Mouse (Mus musculus): ENCODE data around the gene Gstt4. TPM values are rescaled to one million over a fixed set of nuclear protein-coding genes. Genes with fewer than 3 reads are reported as not detected.

The Gstt4 gene
- polyA plus RNA-seq, 1 experiment from 2014 or later = not detected

GRCm38 (mm10) chr10:75834250-75834649, 11.9 kb upstream of the Gstt4 start:
- Histone ChIP-seq H3K27me3 (ENCODE audit: control insufficient read depth, insufficient read depth, low read length) (no peaks in the 10 kb centered on the region), H3K36me3 (ENCODE audit: control insufficient read depth, insufficient read depth, low read length) (no peaks in the 10 kb centered on the region), H3K9ac (replicated peaks; ENCODE audit: low read depth, low read length) (peak overlapping the region; percentile 4; the same call in 1 of the 2 replicates), H3K4me3 (ENCODE audit: low read depth, low read length) (peak overlapping the region; percentile 27), H3K4me1 (ENCODE audit: control insufficient read depth, insufficient read depth, low read length) (peaks cover 20% of the 10 kb centered on the region), H3K4me2 (replicated peaks; ENCODE audit: low read depth, low read length) (peak overlapping the region; percentile 55), H3K9me3 (ENCODE audit: control insufficient read depth, low read depth, low read length) (no peaks in the 10 kb centered on the region), H3K27ac (ENCODE audit: low read length) (peak overlapping the region; percentile 12; the same call in 1 of the 2 replicates)
- 2% methylated on average over 21 of the region's 21 CpGs for WGBS
- ATAC-seq (ENCODE audit: insufficient number of reproducible peaks, insufficient read depth, low FRiP score, low read depth) = 0 out of 2 replicates have a peak, but pooled peaks have one; percentile 9

- H3K27me3 ChIP-seq (ENCODE audit: control insufficient read depth, insufficient read depth, low read length) = no peaks in the 10 kb centered on the region
- peaks cover 20% of the 10 kb centered on the region for H3K4me1 ChIP-seq (ENCODE audit: control insufficient read depth, insufficient read depth, low read length)
- peak overlapping the region; percentile 27 for H3K4me3 ChIP-seq (ENCODE audit: low read depth, low read length)
- H3K27ac ChIP-seq (ENCODE audit: low read length) = peak overlapping the region; percentile 4; the same call in 1 of the 2 replicates
- H3K9ac ChIP-seq (replicated peaks; ENCODE audit: low read depth, low read length) = 0 out of 2 replicates have a peak overlapping the region, but pooled peaks have one; percentile 4
- no peaks in the 10 kb centered on the region for H3K36me3 ChIP-seq (ENCODE audit: control insufficient read depth, insufficient read depth, low read length)
- WGBS = 11% methylated on average over 21 of the region's 21 CpGs
- no peaks in the 10 kb centered on the region for H3K9me3 ChIP-seq (ENCODE audit: control insufficient read depth, low read depth, low read length)
- ATAC-seq (ENCODE audit: insufficient number of reproducible peaks, insufficient read depth, low FRiP score, low read depth) = no peak
- H3K4me2 ChIP-seq (replicated peaks; ENCODE audit: low read depth, low read length) = peak overlapping the region; percentile 55
These were observed 11.2 kb upstream of the Gstt4 start for GRCm38 (mm10) chr10:75833456-75834080.

- no peaks in the 10 kb centered on the region for H3K27me3 ChIP-seq (ENCODE audit: control insufficient read depth, insufficient read depth, low read length)
- peaks cover 17% of the 10 kb centered on the region for H3K4me1 ChIP-seq (ENCODE audit: control insufficient read depth, insufficient read depth, low read length)
- no peak for ATAC-seq (ENCODE audit: insufficient number of reproducible peaks, insufficient read depth, low FRiP score, low read depth)
- no peaks in the 10 kb centered on the region for H3K9me3 ChIP-seq (ENCODE audit: control insufficient read depth, low read depth, low read length)
- H3K9ac ChIP-seq (replicated peaks; ENCODE audit: low read depth, low read length) = no peak overlapping the region
- no peaks in the 10 kb centered on the region for H3K36me3 ChIP-seq (ENCODE audit: control insufficient read depth, insufficient read depth, low read length)
- 67% methylated on average over 13 of the region's 13 CpGs for WGBS
- H3K4me2 ChIP-seq (replicated peaks; ENCODE audit: low read depth, low read length) = no peak overlapping the region
- H3K27ac ChIP-seq (ENCODE audit: low read length) = no peak overlapping the region
- no peak overlapping the region for H3K4me3 ChIP-seq (ENCODE audit: low read depth, low read length)
These were observed 10.0 kb upstream of the Gstt4 start for GRCm38 (mm10) chr10:75832272-75832895.

- no peak for ATAC-seq (ENCODE audit: insufficient number of reproducible peaks, insufficient read depth, low FRiP score, low read depth)
- Histone ChIP-seq H3K9me3 (ENCODE audit: control insufficient read depth, low read depth, low read length) (no peaks in the 10 kb centered on the region), H3K4me3 (ENCODE audit: low read depth, low read length) (no peak overlapping the region), H3K36me3 (ENCODE audit: control insufficient read depth, insufficient read depth, low read length) (no peaks in the 10 kb centered on the region), H3K9ac (replicated peaks; ENCODE audit: low read depth, low read length) (no peak overlapping the region), H3K4me1 (ENCODE audit: control insufficient read depth, insufficient read depth, low read length) (peaks cover 9% of the 10 kb centered on the region), H3K4me2 (replicated peaks; ENCODE audit: low read depth, low read length) (no peak overlapping the region), H3K27ac (ENCODE audit: low read length) (no peak overlapping the region), H3K27me3 (ENCODE audit: control insufficient read depth, insufficient read depth, low read length) (no peaks in the 10 kb centered on the region)
- 86% methylated on average over 2 of the region's 2 CpGs for WGBS
These were observed 7.9 kb upstream of the Gstt4 start for GRCm38 (mm10) chr10:75830275-75830670.

- 72% methylated on average over 2 of the region's 2 CpGs for WGBS
- H3K27ac ChIP-seq (ENCODE audit: low read length) = no peak overlapping the region
- no peaks in the 10 kb centered on the region for H3K36me3 ChIP-seq (ENCODE audit: control insufficient read depth, insufficient read depth, low read length)
- H3K4me3 ChIP-seq (ENCODE audit: low read depth, low read length) = no peak overlapping the region
- H3K9me3 ChIP-seq (ENCODE audit: control insufficient read depth, low read depth, low read length) = no peaks in the 10 kb centered on the region
- no peak overlapping the region for H3K4me2 ChIP-seq (replicated peaks; ENCODE audit: low read depth, low read length)
- no peaks in the 10 kb centered on the region for H3K27me3 ChIP-seq (ENCODE audit: control insufficient read depth, insufficient read depth, low read length)
- peaks cover 9% of the 10 kb centered on the region for H3K4me1 ChIP-seq (ENCODE audit: control insufficient read depth, insufficient read depth, low read length)
- no peak overlapping the region for H3K9ac ChIP-seq (replicated peaks; ENCODE audit: low read depth, low read length)
- ATAC-seq (ENCODE audit: insufficient number of reproducible peaks, insufficient read depth, low FRiP score, low read depth) = no peak
These were observed 7.4 kb upstream of the Gstt4 start for GRCm38 (mm10) chr10:75829529-75830274.

GRCm38 (mm10) chr10:75828500-75828931, 6.2 kb upstream of the Gstt4 start:
- no peaks in the 10 kb centered on the region for H3K27me3 ChIP-seq (ENCODE audit: control insufficient read depth, insufficient read depth, low read length)
- no peak overlapping the region for H3K4me3 ChIP-seq (ENCODE audit: low read depth, low read length)
- no peak for ATAC-seq (ENCODE audit: insufficient number of reproducible peaks, insufficient read depth, low FRiP score, low read depth)
- no peak overlapping the region for H3K4me2 ChIP-seq (replicated peaks; ENCODE audit: low read depth, low read length)
- H3K9me3 ChIP-seq (ENCODE audit: control insufficient read depth, low read depth, low read length) = no peaks in the 10 kb centered on the region
- peaks cover 8% of the 10 kb centered on the region; the same call in 1 of the 2 replicates for H3K4me1 ChIP-seq (ENCODE audit: control insufficient read depth, insufficient read depth, low read length)
- no peak overlapping the region for H3K9ac ChIP-seq (replicated peaks; ENCODE audit: low read depth, low read length)
- H3K27ac ChIP-seq (ENCODE audit: low read length) = no peak overlapping the region
- H3K36me3 ChIP-seq (ENCODE audit: control insufficient read depth, insufficient read depth, low read length) = no peaks in the 10 kb centered on the region

- Histone ChIP-seq H3K36me3 (ENCODE audit: control insufficient read depth, insufficient read depth, low read length) (no peaks in the 10 kb centered on the region), H3K27ac (ENCODE audit: low read length) (no peak overlapping the region), H3K9me3 (ENCODE audit: control insufficient read depth, low read depth, low read length) (no peaks in the 10 kb centered on the region), H3K4me1 (ENCODE audit: control insufficient read depth, insufficient read depth, low read length) (0 out of 2 replicates have a peak, but pooled peaks cover 5% of the 10 kb centered on the region), H3K4me3 (ENCODE audit: low read depth, low read length) (no peak overlapping the region), H3K9ac (replicated peaks; ENCODE audit: low read depth, low read length) (no peak overlapping the region), H3K27me3 (ENCODE audit: control insufficient read depth, insufficient read depth, low read length) (no peaks in the 10 kb centered on the region), H3K4me2 (replicated peaks; ENCODE audit: low read depth, low read length) (no peak overlapping the region)
- WGBS = 79% methylated on average over 4 of the region's 4 CpGs
- ATAC-seq (ENCODE audit: insufficient number of reproducible peaks, insufficient read depth, low FRiP score, low read depth) = peak; percentile 49; the same call in 1 of the 2 replicates
These were observed 5.5 kb upstream of the Gstt4 start for GRCm38 (mm10) chr10:75827668-75828360.

- H3K4me3 ChIP-seq (ENCODE audit: low read depth, low read length) = no peak overlapping the region
- no peaks in the 10 kb centered on the region for H3K36me3 ChIP-seq (ENCODE audit: control insufficient read depth, insufficient read depth, low read length)
- H3K4me2 ChIP-seq (replicated peaks; ENCODE audit: low read depth, low read length) = no peak overlapping the region
- no peak overlapping the region for H3K27ac ChIP-seq (ENCODE audit: low read length)
- H3K9ac ChIP-seq (replicated peaks; ENCODE audit: low read depth, low read length) = no peak overlapping the region
- 0 out of 2 replicates have a peak, but pooled peaks cover 5% of the 10 kb centered on the region for H3K4me1 ChIP-seq (ENCODE audit: control insufficient read depth, insufficient read depth, low read length)
- no peaks in the 10 kb centered on the region for H3K27me3 ChIP-seq (ENCODE audit: control insufficient read depth, insufficient read depth, low read length)
- ATAC-seq (ENCODE audit: insufficient number of reproducible peaks, insufficient read depth, low FRiP score, low read depth) = no peak
- H3K9me3 ChIP-seq (ENCODE audit: control insufficient read depth, low read depth, low read length) = no peaks in the 10 kb centered on the region
- 83% methylated on average over 4 of the region's 4 CpGs for WGBS
These were observed 2.2 kb upstream of the Gstt4 start for GRCm38 (mm10) chr10:75824530-75824929.

Data from stomach, embryonic 14.5 days (tissue).